Mouse (Mus musculus): ENCODE data around the gene Senp8.

GRCm38 (mm10) chr9:59694571-59695450 is 55.7 kb downstream of the Senp8 start:
- TF ChIP-seq CTCF (IDR thresholded peaks at IDR 0.05) (no peak), EP300 (IDR thresholded peaks at IDR 0.05) (peak; percentile 100)
